Mouse (Mus musculus) liver, embryonic 11.5 days (tissue): ENCODE results near the gene Ctdspl. TPM values are rescaled to one million over a fixed set of nuclear protein-coding genes. Genes with fewer than 3 reads are reported as not detected.

Experiments used
- ATAC-seq: fragments of 200-750 bp; cut with Nextera tagmentation; replicated peaks from 2 replicates; pipeline ENCODE4 v1.8.0; 2017; ENCODE audit warnings: moderate number of reproducible peaks, mild to moderate bottlenecking, moderate TSS enrichment, moderate library complexity; ENCODE audit not compliant: low FRiP score
- DNase-seq: peaks from one replicate; pipeline ENCODE4 v3.0.0-alpha.2; 2017; ENCODE audit warnings: low spot score
- H3K27ac ChIP-seq: fragments of 300-500 bp; sonication (generic); 2 replicates; pipeline ENCODE4 v1.5.1; 2014; ENCODE audit warnings: mild to moderate bottlenecking, low read depth, low read length, control low read depth
- H3K27me3 ChIP-seq: fragments of 300-500 bp; sonication (generic); replicated peaks from 2 replicates; pipeline ENCODE4 v1.6.1; 2014; ENCODE audit warnings: low read length, mixed read lengths; ENCODE audit not compliant: control insufficient read depth, insufficient read depth
- H3K36me3 ChIP-seq: fragments of 300-500 bp; sonication (generic); 2 replicates; pipeline ENCODE4 v1.6.1; 2014; ENCODE audit warnings: mild to moderate bottlenecking, low read length, moderate library complexity, mixed read lengths; ENCODE audit not compliant: control insufficient read depth, insufficient read depth
- H3K4me1 ChIP-seq: fragments of 300-500 bp; sonication (generic); replicated peaks from 2 replicates; pipeline ENCODE4 v1.6.1; 2014; ENCODE audit warnings: low read length, mixed read lengths; ENCODE audit not compliant: control insufficient read depth, insufficient read depth
- H3K4me2 ChIP-seq: fragments of 300-500 bp; sonication (generic); 2 replicates; pipeline ENCODE4 v1.6.1; 2014; ENCODE audit warnings: mild to moderate bottlenecking, control low read depth, moderate library complexity
- H3K4me3 ChIP-seq: fragments of 300-500 bp; sonication (generic); 2 replicates; pipeline ENCODE4 v1.5.1; 2014; ENCODE audit warnings: low read depth, low read length, control low read depth
- H3K9ac ChIP-seq: fragments of 300-500 bp; sonication (generic); 2 replicates; pipeline ENCODE4 v1.6.1; 2014; ENCODE audit warnings: low read depth, low read length, control low read depth
- H3K9me3 ChIP-seq: fragments of 300-500 bp; sonication (generic); 2 replicates; pipeline ENCODE4 v1.6.1; 2016; ENCODE audit warnings: low read length, inconsistent platforms, mixed read lengths; ENCODE audit not compliant: control insufficient read depth
- WGBS: fragments of 180-500 bp; shearing (Covaris S2); extraction: QIAGEN DNeasy Blood & Tissue Kit; methylation state at CpG from one replicate; pipeline ENCODE4 v1.1.7; 2014; 5-methylcytosine and 5-hydroxymethylcytosine counted together
- polyA plus RNA-seq: library from polyadenylated mRNA; unstranded; fragments of >200 nt; fragmentation: Nextera tagmentation; extraction: Ambion mirVana; gene quantifications from 2 replicates; pipeline ENCODE4 v1.2.1, GENCODE M21; 2014

Ctdspl gene
- polyA plus RNA-seq, 1 experiment from 2014 or later: 8.2 TPM

- Histone ChIP-seq H3K9ac (no peak overlapping the region), H3K9me3 (no peaks in the 10 kb centered on the region), H3K4me3 (no peak overlapping the region), H3K4me2 (no peak overlapping the region), H3K36me3 (no peaks in the 10 kb centered on the region), H3K4me1 (no peaks in the 10 kb centered on the region; the same call in 1 of the 2 replicates), H3K27me3 (no peaks in the 10 kb centered on the region), H3K27ac (no peak overlapping the region)
- WGBS: 54% methylated on average over 18 of the region's 18 CpGs
- ATAC-seq: no peak
- peak; percentile 67 for DNase-seq
Observed at GRCm38 (mm10) chr9:118907934-118908620, 18.2 kb upstream of the Ctdspl start.

- no peak overlapping the region for H3K9ac ChIP-seq
- H3K27ac ChIP-seq: no peak overlapping the region
- WGBS: 70% methylated on average over 9 of the region's 9 CpGs
- no peaks in the 10 kb centered on the region for H3K36me3 ChIP-seq
- no peaks in the 10 kb centered on the region; the same call in 1 of the 2 replicates for H3K27me3 ChIP-seq
- DNase-seq (no peak), ATAC-seq (no peak)
- no peak overlapping the region for H3K4me2 ChIP-seq
- H3K4me1 ChIP-seq: no peaks in the 10 kb centered on the region; the same call in 1 of the 2 replicates
- no peak overlapping the region for H3K4me3 ChIP-seq
- no peaks in the 10 kb centered on the region for H3K9me3 ChIP-seq
Observed at GRCm38 (mm10) chr9:118913048-118913447, 13.2 kb upstream of the Ctdspl start.

DNA sequence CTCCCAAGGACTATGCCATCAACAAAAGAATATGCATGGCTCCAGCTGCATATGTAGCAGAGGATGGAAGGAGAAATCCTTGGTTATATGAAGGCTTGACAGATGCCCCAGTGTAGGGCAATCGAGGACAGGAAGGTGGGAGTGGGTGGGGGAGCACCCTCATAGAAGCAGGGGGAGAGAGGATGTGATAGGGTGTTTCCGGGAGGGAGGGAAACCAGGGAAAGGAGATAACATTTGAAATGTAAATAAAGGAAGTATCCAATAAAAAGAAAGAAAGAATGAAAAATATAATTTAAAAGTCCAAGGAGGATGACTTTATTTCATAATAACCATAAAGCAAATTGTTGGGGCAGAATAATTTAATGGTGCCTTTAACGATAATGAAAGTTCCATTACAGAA is 12.6 kb upstream of the Ctdspl start:
- no peak for ATAC-seq
- 53% methylated on average over 3 of the region's 3 CpGs for WGBS

GRCm38 (mm10) chr9:118914589-118914988 is 11.7 kb upstream of the Ctdspl start:
- no peak overlapping the region for H3K27ac ChIP-seq
- no peak overlapping the region for H3K4me2 ChIP-seq
- H3K36me3 ChIP-seq: no peaks in the 10 kb centered on the region
- no peak overlapping the region for H3K9ac ChIP-seq
- H3K4me1 ChIP-seq: no peaks in the 10 kb centered on the region
- WGBS: 57% methylated on average over 8 of the region's 8 CpGs
- ATAC-seq (no peak), DNase-seq (no peak)
- H3K9me3 ChIP-seq: no peaks in the 10 kb centered on the region
- no peaks in the 10 kb centered on the region; the same call in 1 of the 2 replicates for H3K27me3 ChIP-seq
- no peak overlapping the region for H3K4me3 ChIP-seq

More for the DNA sequence above, 12.6 kb upstream of the Ctdspl start:
- no peak overlapping the region for H3K9ac ChIP-seq
- H3K27ac ChIP-seq: no peak overlapping the region
- H3K9me3 ChIP-seq: no peaks in the 10 kb centered on the region
- no peaks in the 10 kb centered on the region for H3K4me1 ChIP-seq
- no peak overlapping the region for H3K4me2 ChIP-seq
- H3K27me3 ChIP-seq: no peaks in the 10 kb centered on the region; the same call in 1 of the 2 replicates
- no peak for DNase-seq
- no peaks in the 10 kb centered on the region for H3K36me3 ChIP-seq
- no peak overlapping the region for H3K4me3 ChIP-seq

DNA sequence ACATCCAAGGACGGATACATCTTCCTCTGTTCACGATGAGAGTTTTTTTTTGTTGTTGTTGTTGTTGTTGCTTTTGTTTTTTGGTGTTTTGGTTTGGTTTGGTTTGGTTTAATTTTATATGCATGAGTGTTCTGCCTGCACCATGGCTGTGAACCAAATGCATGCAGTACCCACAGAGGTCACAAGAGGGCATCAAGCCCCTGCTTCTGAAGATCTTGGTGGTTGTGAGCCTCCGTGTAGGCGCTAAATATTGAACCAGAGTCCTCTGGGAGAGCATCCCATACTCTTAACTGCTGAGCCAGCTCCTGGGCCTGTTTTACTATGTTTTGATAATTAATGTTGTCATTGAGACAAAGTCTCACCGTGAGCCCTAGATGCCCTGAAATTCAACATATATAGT is 11.0 kb upstream of the Ctdspl start:
- WGBS: 46% methylated on average over 5 of the region's 5 CpGs

GRCm38 (mm10) chr9:118919672-118920186 is 6.5 kb upstream of the Ctdspl start:
- Histone ChIP-seq H3K4me1 (peaks cover 2% of the 10 kb centered on the region; the same call in 1 of the 2 replicates), H3K9me3 (no peaks in the 10 kb centered on the region), H3K9ac (no peak overlapping the region), H3K27ac (no peak overlapping the region), H3K36me3 (no peaks in the 10 kb centered on the region), H3K4me2 (no peak overlapping the region), H3K4me3 (no peak overlapping the region), H3K27me3 (no peaks in the 10 kb centered on the region; the same call in 1 of the 2 replicates)
- ATAC-seq: no peak
- DNase-seq: no peak
- 77% methylated on average over 16 of the region's 16 CpGs for WGBS

More for the DNA sequence above, 11.0 kb upstream of the Ctdspl start:
- Histone ChIP-seq H3K27me3 (no peaks in the 10 kb centered on the region; the same call in 1 of the 2 replicates), H3K27ac (no peak overlapping the region), H3K4me3 (no peak overlapping the region), H3K9ac (no peak overlapping the region), H3K36me3 (no peaks in the 10 kb centered on the region), H3K4me1 (no peaks in the 10 kb centered on the region), H3K4me2 (no peak overlapping the region), H3K9me3 (no peaks in the 10 kb centered on the region)
- ATAC-seq (no peak), DNase-seq (no peak)

- Histone ChIP-seq H3K4me2 (no peak overlapping the region), H3K27me3 (no peaks in the 10 kb centered on the region; the same call in 1 of the 2 replicates), H3K4me1 (peaks cover 6% of the 10 kb centered on the region), H3K4me3 (no peak overlapping the region), H3K9ac (no peak overlapping the region), H3K9me3 (no peaks in the 10 kb centered on the region), H3K36me3 (no peaks in the 10 kb centered on the region), H3K27ac (no peak overlapping the region)
- no peak for ATAC-seq
- DNase-seq: peak; percentile 79
- 42% methylated on average over 12 of the region's 12 CpGs for WGBS
Observed at GRCm38 (mm10) chr9:118920798-118921515, 5.3 kb upstream of the Ctdspl start.

GRCm38 (mm10) chr9:118921926-118922325 is 4.3 kb upstream of the Ctdspl start:
- WGBS: 57% methylated on average over 3 of the region's 3 CpGs
- Histone ChIP-seq H3K27me3 (no peaks in the 10 kb centered on the region; the same call in 1 of the 2 replicates), H3K9me3 (no peaks in the 10 kb centered on the region), H3K36me3 (no peaks in the 10 kb centered on the region), H3K9ac (no peak overlapping the region), H3K4me1 (peaks cover 9% of the 10 kb centered on the region), H3K4me2 (no peak overlapping the region), H3K4me3 (no peak overlapping the region), H3K27ac (no peak overlapping the region)
- DNase-seq (no peak), ATAC-seq (no peak)
